ENCODE assay signal across 12 mouse cellular contexts in genomic region chr11:107001760-107002675, GRCm38 (mm10). TPM values are rescaled to one million over a fixed set of nuclear protein-coding genes. Genes with fewer than 3 reads are reported as not detected.
A peak's percentile ranks its signal among the peaks of the same experiment; 100 is the strongest.
DNase-seq lines count a peak whose midpoint lies in the region; ATAC-seq and TF ChIP-seq lines count a peak whose summit lies in the region.
"Had no signal": no experiment of that assay in that cellular context is flagged by ENCODE, and none has a peak within 500 bp of the region (broad histone marks: within the 10 kb centered on the region; RNA-seq: fewer than 3 reads in every experiment).

No protein-coding gene starts in this region.

- H3K4me1 ChIP-seq in forebrain, embryonic 10.5 days: peaks cover 33% of the 10 kb centered on the region
- peaks cover 10% of the 10 kb centered on the region for H3K4me1 ChIP-seq in forebrain, embryonic 16.5 days (replicated peaks; ENCODE audit: control insufficient read depth, insufficient read depth, low read length)
- H3K4me1 ChIP-seq in ES-Bruce4 (ENCODE audit: control insufficient read depth, insufficient read depth, low read length): no peaks in the 10 kb centered on the region
- H3K4me1 ChIP-seq in embryonic facial prominence, embryonic 12.5 days: no peaks in the 10 kb centered on the region
- H3K4me1 ChIP-seq in kidney, embryonic 15.5 days: peaks cover 11% of the 10 kb centered on the region

- no peaks in the 10 kb centered on the region for H3K27me3 ChIP-seq in forebrain, embryonic 10.5 days (ENCODE audit: poor library complexity, severe bottlenecking)
- H3K27me3 ChIP-seq in forebrain, embryonic 16.5 days (replicated peaks; ENCODE audit: control insufficient read depth, insufficient read depth, low read length): no peaks in the 10 kb centered on the region
- no peaks in the 10 kb centered on the region for H3K27me3 ChIP-seq in ES-Bruce4 (ENCODE audit: control insufficient read depth, insufficient read depth, low read length, poor library complexity, severe bottlenecking)
- H3K27me3 ChIP-seq in embryonic facial prominence, embryonic 12.5 days: no peaks in the 10 kb centered on the region
- H3K27me3 ChIP-seq in kidney, embryonic 15.5 days: no peaks in the 10 kb centered on the region

- no peak; the same call in 1 of the 2 replicates for ATAC-seq in forebrain, embryonic 16.5 days
- ATAC-seq in embryonic facial prominence, embryonic 12.5 days (ENCODE audit: insufficient number of reproducible peaks, insufficient read depth, low FRiP score, low TSS enrichment): no peak
- no peak for ATAC-seq in kidney, embryonic 15.5 days (replicated peaks; ENCODE audit: low FRiP score)
- ATAC-seq: activated CD4-positive, CD25-positive, alpha-beta regulatory T cell, adult 4 months had no signal

- no peak for TF ChIP-seq CTCF in ES-Bruce4 (IDR thresholded peaks at IDR 0.05; ENCODE audit: low read depth, low read length)

- no peak overlapping the region for H3K4me2 ChIP-seq in forebrain, embryonic 16.5 days (ENCODE audit: low read length)
- H3K4me2 ChIP-seq in embryonic facial prominence, embryonic 12.5 days (replicated peaks): no peak overlapping the region
- H3K4me2 ChIP-seq in kidney, embryonic 15.5 days: no peak overlapping the region

- no peak for DNase-seq in forebrain, embryonic 10.5 days (ENCODE audit: extremely low spot score, low spot score)
- DNase-seq in right cerebral cortex, adult 18-20 months: no peak
- DNase-seq in B cell, adult 2 months: no peak
- DNase-seq in gastrocnemius, postnatal 25 days: no peak
- DNase-seq: cerebellum, postnatal 10 days; gastrocnemius, postnatal 14 days; lung, adult 2 months had no signal

- WGBS in forebrain, embryonic 10.5 days: 52% methylated on average over 8 of the region's 8 CpGs
- 28% methylated on average over 7 of the region's 8 CpGs for WGBS in forebrain, embryonic 16.5 days
- WGBS in embryonic facial prominence, embryonic 12.5 days: 44% methylated on average over 8 of the region's 8 CpGs
- 47% methylated on average over 8 of the region's 8 CpGs for WGBS in kidney, embryonic 15.5 days

- no peak for TF ChIP-seq EP300 in ES-Bruce4 (IDR thresholded peaks at IDR 0.05; ENCODE audit: insufficient read depth, low read depth, low read length)

- H3K27ac ChIP-seq in forebrain, embryonic 10.5 days: peak overlapping the region; percentile 83
- no peak overlapping the region for H3K27ac ChIP-seq in forebrain, embryonic 16.5 days (ENCODE audit: low read length)
- H3K27ac ChIP-seq in ES-Bruce4 (ENCODE audit: insufficient read depth, low read length): peak overlapping the region; percentile 66; the same call in 1 of the 2 replicates
- H3K27ac ChIP-seq in embryonic facial prominence, embryonic 12.5 days: peak overlapping the region; percentile 41; the same call in 1 of the 2 replicates
- H3K27ac ChIP-seq in kidney, embryonic 15.5 days: peak overlapping the region; percentile 59; the same call in 1 of the 2 replicates

- peak overlapping the region; percentile 23; the same call in 1 of the 2 replicates for H3K4me3 ChIP-seq in forebrain, embryonic 10.5 days
- no peak overlapping the region for H3K4me3 ChIP-seq in forebrain, embryonic 16.5 days (replicated peaks; ENCODE audit: low read length)
- H3K4me3 ChIP-seq in ES-Bruce4 (ENCODE audit: low read depth, low read length): no peak overlapping the region
- no peak overlapping the region for H3K4me3 ChIP-seq in embryonic facial prominence, embryonic 12.5 days
- no peak overlapping the region for H3K4me3 ChIP-seq in kidney, embryonic 15.5 days (replicated peaks)

- no peak for TF ChIP-seq POLR2A in ES-Bruce4 (IDR thresholded peaks at IDR 0.05; ENCODE audit: insufficient read depth, low read length)

- H3K9ac ChIP-seq in forebrain, embryonic 16.5 days (replicated peaks; ENCODE audit: low read depth, low read length): no peak overlapping the region
- H3K9ac ChIP-seq in ES-Bruce4 (ENCODE audit: low read depth, poor library complexity, severe bottlenecking): peak overlapping the region; percentile 57; the same call in 1 of the 2 replicates
- no peak overlapping the region for H3K9ac ChIP-seq in embryonic facial prominence, embryonic 12.5 days
- no peak overlapping the region for H3K9ac ChIP-seq in kidney, embryonic 15.5 days

- H3K9me3 ChIP-seq in forebrain, embryonic 10.5 days: no peaks in the 10 kb centered on the region
- H3K9me3 ChIP-seq in forebrain, embryonic 16.5 days (ENCODE audit: control insufficient read depth, low read length): no peaks in the 10 kb centered on the region
- no peaks in the 10 kb centered on the region for H3K9me3 ChIP-seq in ES-Bruce4 (replicated peaks; ENCODE audit: control insufficient read depth, insufficient read depth, low read length, poor library complexity, severe bottlenecking)
- H3K9me3 ChIP-seq in embryonic facial prominence, embryonic 12.5 days: no peaks in the 10 kb centered on the region
- H3K9me3 ChIP-seq in kidney, embryonic 15.5 days (replicated peaks): no peaks in the 10 kb centered on the region

- H3K36me3 ChIP-seq in forebrain, embryonic 10.5 days (replicated peaks): peaks cover 14% of the 10 kb centered on the region
- H3K36me3 ChIP-seq in forebrain, embryonic 16.5 days (ENCODE audit: control insufficient read depth, insufficient read depth): no peaks in the 10 kb centered on the region
- H3K36me3 ChIP-seq in ES-Bruce4 (ENCODE audit: control insufficient read depth, insufficient read depth, low read length, poor library complexity, severe bottlenecking): peaks cover 15% of the 10 kb centered on the region
- no peaks in the 10 kb centered on the region for H3K36me3 ChIP-seq in embryonic facial prominence, embryonic 12.5 days
- H3K36me3 ChIP-seq in kidney, embryonic 15.5 days: peaks cover 4% of the 10 kb centered on the region

RNA-seq across cellular contexts. Expression of gene Kpna2, which starts 2.7 kb away (rescaled TPM):
- polyA plus RNA-seq in forebrain, embryonic 10.5 days (2016; fragmentation: Nextera tagmentation; extraction: Ambion mirVana): 799 and 813 TPM in 2 replicates
- 230 and 256 TPM in 2 replicates for polyA plus RNA-seq in forebrain, embryonic 16.5 days (2015; fragmentation: Nextera tagmentation; extraction: Ambion mirVana)
- 487 and 560 TPM in 2 replicates for polyA plus RNA-seq in ES-Bruce4 (2011; ENCODE audit: insufficient read depth, insufficient read length, low read depth, missing spikeins)
- polyA plus RNA-seq in embryonic facial prominence, embryonic 12.5 days (2016; fragmentation: Nextera tagmentation; extraction: Ambion mirVana): 417 and 444 TPM in 2 replicates
- polyA plus RNA-seq in kidney, embryonic 15.5 days (2015; fragmentation: Nextera tagmentation; extraction: Ambion mirVana): 407 and 415 TPM in 2 replicates
- total RNA-seq in gastrocnemius, postnatal 25 days (2021): 10 to 100 TPM; 10.9 to 17.1 TPM

RNA-seq across cellular contexts. Expression of gene 1810010H24Rik, which starts 23.5 kb away (rescaled TPM):
- 1.4 and 1.7 TPM in 2 replicates for polyA plus RNA-seq in forebrain, embryonic 10.5 days (2016; fragmentation: Nextera tagmentation; extraction: Ambion mirVana)
- 3.8 and 4.3 TPM in 2 replicates for polyA plus RNA-seq in forebrain, embryonic 16.5 days (2015; fragmentation: Nextera tagmentation; extraction: Ambion mirVana)
- polyA plus RNA-seq in ES-Bruce4 (2011; ENCODE audit: insufficient read depth, insufficient read length, low read depth, missing spikeins): 1.4 and 3.0 TPM in 2 replicates
- polyA plus RNA-seq in embryonic facial prominence, embryonic 12.5 days (2016; fragmentation: Nextera tagmentation; extraction: Ambion mirVana): 1.6 and 2.3 TPM in 2 replicates
- 1.7 and 2.1 TPM in 2 replicates for polyA plus RNA-seq in kidney, embryonic 15.5 days (2015; fragmentation: Nextera tagmentation; extraction: Ambion mirVana)
- total RNA-seq in gastrocnemius, postnatal 25 days (2021): 1 to 10 TPM in 1 of 2 experiments, under 1 TPM in 1; 0.92 to 1.4 TPM
